Mouse (Mus musculus) thymus, postnatal 10 days (tissue): Measurements from ENCODE around the gene Nrip2.

Source experiments
- DNase-seq, 2 experiments: peaks; one replicate each; pipeline ENCODE4 v3.0.0; 2021; ENCODE audit warnings: low spot score in 2 of 2

Nrip2 gene

DNA sequence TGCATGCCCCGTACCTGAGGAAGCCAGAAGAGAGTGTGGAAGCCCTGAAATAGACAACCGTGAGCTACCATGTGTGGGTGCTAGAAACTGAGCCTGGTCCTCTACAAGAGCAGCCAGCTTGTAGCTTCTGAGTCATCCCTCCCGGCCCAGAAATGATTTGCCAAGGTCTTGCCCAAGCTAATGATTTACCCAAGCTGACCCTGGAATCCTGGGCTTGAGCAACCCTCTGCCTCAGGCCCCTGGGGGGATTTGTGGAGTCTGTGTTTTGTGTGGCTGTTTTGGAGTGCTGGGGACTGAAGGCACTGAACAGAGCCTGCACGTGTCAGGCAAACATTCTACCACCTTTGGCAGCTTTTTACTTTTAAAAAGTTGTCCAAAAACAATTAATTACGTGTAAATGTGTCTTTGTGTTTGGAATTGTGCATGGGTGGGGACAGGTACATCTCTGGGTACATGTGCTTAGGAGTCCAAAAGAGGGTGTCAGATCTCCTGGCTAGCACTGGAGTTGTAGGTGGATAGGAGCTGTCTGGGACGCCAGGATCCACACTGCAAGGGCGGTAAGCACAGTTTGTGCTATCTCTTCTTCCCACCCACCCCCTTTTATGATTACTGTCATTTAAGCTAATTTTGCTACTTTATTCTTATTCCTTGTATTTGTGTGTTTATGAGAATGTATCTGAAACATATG lies 1.4 kb upstream of the Nrip2 start:
- no peak for DNase-seq

DNA sequence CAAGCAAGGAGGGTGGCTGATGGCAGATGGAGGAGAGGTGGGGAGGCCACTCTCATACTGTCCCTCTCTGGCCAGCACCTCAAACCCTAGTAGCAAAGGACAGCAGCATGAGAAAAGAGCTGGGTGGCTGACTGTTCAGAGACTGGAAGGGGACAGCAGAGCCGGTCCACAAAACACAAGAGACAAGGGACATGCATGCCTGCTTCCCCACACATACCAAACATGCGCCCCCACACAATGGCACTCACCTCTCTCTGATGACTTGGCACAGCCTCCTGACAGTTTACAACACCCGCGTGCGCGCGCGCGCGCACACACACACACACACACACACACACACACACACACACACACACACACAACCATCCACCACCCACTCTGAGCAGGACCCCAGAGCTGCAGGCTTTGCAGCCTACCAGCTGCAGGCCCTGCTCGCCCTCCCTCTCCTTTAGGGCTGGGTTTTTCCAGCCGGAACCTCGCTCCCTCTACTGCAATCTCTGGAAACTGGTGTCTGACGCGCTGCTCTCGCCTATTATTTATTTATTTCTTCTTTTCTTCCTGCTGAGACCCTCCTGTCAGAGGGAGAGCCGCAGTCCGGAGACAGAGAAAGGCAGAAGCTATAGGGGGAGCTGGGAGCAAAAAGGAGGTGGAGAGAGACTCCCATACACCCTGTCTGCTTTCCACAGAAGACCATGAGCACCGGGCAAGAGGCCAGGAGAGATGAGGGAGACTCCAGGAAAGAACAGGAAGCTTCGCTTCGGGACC lies 507 bp downstream of the Nrip2 start:
- no peak for DNase-seq

- DNase-seq = no peak
These were observed 5.6 kb downstream of the Nrip2 start for GRCm38 (mm10) chr6:128404708-128405107.

- no peak for DNase-seq
These were observed 9.5 kb downstream of the Nrip2 start for GRCm38 (mm10) chr6:128408544-128409125.

DNA sequence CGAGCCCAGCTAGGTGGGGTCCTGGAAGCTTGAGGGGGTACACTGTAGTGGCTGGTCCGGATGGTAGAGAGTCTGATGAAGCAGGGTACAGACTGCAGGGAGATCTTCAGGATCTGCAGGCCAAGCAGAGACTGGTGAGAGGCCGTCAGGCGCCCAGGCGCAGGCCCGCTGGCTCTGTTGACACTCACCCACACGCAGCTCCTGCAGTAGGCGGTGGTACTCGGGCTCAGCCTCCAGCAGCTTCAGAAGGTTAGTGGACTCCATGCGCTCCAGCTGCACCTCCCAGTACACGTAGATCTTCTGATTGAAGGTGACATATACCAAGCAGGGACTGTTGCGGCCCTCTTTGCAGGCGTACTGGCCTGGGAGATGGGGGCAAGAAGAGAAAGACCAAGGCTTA lies 11.2 kb downstream of the Nrip2 start:
- DNase-seq = no peak

DNA sequence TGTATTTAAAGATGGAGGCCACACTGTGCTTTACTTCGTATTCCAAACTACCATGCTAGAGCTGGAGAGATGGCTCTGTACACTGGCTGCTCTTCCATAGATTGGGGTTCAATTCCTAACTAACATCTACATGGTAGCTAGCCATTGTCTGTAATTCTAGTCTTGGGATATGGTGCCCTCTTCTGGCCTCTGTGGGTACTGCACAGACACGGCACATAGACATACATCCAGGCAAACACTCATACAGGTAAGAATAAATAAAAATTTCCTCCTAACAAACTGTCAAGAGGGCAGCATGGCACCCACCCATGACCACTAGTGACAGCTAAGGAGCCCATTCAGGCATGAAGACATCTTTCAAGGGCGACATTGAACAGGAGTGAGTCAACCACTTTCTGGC lies 12.0 kb downstream of the Nrip2 start:
- peak; percentile 42 to 74 for DNase-seq

DNA sequence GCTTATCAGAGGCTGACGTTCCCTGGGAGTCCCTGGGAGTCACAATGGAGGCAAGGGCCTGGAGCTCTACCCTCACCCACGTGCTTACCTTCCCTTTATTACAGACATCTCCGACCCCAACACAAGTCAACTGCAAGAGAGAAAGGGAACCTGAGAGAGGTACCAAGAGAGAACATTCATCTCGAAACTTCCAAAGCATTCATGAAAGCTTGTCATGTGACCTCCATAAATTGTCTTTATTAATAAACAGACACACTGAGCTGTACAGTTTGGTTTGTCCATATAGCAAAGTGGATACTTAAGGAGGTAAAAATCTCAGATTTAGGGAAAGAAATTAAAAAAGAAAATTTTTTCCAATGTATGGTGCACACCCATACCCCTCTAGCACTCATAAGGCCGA lies 17.1 kb downstream of the Nrip2 start:
- no peak for DNase-seq

DNA sequence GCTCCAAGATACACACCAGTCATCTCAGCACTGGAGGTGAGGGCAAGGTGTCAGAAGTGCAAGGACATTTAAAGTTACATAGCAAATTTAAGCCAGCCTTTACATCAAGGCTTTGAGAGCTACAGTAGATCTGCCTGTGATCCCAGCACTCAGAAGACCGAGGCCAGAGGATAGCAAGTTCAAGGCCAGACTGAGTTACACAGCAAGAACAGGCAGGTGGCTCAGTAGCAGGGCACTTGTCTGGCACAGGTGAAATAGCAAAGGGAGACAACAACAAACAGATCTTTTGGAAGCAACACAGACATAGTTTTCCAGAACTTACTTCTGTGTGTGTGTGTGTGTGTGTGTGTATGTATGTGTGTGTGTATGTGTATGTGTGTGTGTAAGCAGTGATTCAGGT lies 19.0 kb downstream of the Nrip2 start:
- no peak for DNase-seq

DNA sequence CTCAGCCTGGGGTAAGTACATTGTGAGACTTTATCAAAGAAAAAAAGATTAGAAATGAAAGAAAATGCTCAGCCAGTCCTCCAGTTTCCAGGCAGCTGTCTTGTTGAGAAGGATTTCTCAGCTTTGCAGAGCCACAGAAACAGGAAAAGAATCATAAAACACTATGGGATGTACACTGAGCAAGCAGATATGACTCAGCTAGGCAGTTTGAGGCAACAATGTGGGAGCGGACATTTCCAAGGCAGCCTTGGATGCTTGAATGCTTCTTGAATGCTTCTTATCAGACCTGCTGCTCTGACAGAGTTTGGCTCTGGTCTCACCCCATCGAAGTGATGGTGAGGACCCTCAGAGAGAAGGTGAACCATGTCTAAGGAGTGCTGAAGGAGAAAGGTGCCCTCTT lies 21.9 kb downstream of the Nrip2 start:
- DNase-seq = no peak

- no peak for DNase-seq
These were observed 22.4 kb downstream of the Nrip2 start for GRCm38 (mm10) chr6:128421480-128421879.

- no peak for DNase-seq
These were observed 24.6 kb downstream of the Nrip2 start for GRCm38 (mm10) chr6:128423496-128424268.

DNA sequence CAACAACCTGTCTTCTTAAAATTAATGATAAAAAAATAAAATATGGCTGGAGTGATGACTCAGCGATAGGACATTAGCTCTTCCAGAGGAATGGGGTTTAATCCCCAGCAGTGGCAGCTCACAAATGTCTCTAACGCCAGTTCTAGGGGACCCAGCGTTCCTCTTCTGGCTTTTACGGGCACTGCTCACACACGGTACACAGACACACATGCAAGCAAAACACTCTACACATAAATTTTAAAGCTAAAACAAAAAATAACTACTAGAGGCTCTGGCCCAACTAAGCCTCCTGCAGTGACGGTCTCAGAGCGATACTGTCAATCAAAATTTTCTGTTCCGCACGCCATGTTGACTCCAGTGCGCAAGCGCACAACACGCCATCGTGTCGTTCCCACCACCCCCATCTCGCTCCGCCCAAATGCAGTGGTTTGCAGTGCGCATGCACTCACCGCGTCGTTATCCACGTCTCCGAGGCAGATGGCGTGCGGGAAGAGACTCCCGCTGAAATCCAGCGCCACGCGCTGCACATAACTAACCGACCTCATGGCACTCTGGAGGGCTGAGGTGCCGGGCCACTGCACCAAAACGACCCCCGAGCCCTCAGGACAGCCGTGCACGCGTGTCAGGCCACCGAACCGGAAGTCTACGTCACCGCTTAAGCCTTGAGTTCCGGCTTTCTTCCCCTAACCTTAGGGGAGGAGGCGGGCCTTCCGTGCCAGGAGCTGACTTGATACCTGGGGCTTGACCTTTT lies 25.3 kb downstream of the Nrip2 start, which contains the start of gene Itfg2:
TSS of gene Itfg2 (minus strand) at position 663 of the 751 bp plus-strand sequence.
- peak; percentile 92 to 93 for DNase-seq

GRCm38 (mm10) chr6:128425046-128425445 lies 25.9 kb downstream of the Nrip2 start:
- no peak for DNase-seq

DNA sequence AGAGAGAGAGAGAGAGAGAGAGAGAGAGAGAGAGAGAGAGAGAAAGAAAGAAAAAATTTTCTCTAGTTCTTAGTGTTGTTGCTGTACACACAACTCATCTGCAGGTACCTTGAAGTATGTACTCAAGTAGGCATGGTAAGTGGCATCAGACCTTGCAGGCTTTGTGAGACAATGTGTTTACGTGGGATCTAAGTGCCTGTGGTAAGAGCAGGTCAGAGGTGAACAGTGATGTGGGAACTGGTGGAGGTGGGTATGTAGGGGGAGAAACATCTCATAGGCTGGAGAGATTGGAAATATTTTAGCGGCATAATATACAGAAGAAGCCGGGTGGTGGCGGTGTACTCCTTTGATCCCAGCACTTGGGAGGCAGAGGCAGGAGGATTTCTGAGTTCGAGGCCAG lies 28.5 kb downstream of the Nrip2 start:
- no peak for DNase-seq

GRCm38 (mm10) chr6:128429300-128429699 lies 30.2 kb downstream of the Nrip2 start:
- no peak for DNase-seq

- DNase-seq = no peak
These were observed 30.7 kb downstream of the Nrip2 start for GRCm38 (mm10) chr6:128429826-128430225.

DNA sequence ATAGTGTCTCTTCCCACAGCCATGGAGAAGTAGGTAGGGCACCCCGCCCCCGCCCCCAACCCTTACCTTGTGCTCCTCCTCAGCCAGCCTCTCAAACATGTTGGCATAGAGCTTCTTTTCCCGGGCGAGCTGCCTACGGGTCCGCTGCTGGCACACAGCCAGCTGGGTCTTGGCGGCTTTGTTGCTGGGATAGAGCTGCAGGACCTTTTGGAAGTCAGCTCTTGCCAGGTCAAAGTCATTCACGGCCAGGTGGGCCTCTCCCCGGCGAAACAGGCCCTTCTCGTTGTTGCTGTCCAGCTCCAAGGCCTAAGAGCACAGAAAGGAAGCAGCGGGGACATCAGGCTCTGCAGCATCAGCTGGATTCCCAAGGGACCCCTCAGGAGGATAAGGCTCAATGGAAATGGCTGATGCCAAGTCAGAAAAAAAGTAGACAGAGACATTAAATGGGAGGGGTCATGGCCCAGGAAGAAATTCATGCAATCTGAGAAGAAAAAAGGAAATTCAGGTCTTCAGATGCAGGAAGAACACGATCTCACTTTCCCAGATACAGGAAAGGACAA lies 33.3 kb downstream of the Nrip2 start:
- DNase-seq = no peak

DNA sequence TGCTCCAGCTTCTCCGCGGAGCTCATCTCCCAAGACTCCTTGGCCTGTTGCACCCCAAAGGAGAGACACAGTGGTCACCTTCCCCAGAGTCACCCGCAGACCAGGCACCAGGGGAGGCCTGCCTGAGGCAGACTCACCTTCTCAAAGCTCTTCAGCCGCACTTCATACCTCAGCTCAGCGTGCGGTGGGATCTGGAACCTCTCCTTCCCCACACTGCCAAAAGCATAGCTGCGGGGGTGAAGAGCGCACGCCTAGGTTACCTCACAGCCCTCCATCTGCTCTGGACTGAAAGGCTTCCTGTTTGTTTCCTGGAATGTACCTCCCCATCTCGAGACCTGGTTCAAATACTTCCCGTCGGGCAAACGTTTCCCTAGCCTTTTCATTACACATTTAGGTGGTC lies 34.5 kb downstream of the Nrip2 start:
- DNase-seq = no peak

DNA sequence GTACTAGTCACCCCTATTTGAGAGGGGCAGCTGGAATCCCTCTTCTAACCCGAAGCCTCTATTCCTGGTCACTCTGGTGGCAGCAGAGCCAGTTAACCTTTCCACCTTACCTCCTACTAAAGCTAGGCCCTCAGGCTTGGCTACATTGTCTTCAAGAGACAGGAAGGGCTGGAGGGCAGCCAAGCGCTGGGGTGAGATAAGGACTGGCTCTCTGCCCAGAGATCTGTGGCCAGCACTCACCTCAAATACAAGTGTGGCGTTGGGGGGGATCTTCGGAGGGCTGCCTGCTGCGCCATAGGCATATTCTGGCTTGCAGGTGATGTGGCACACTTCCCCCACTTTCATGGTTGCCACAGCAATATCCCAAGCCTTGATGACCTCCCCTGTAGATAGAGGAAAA lies 36.4 kb downstream of the Nrip2 start:
- no peak for DNase-seq

- DNase-seq = no peak
These were observed 37.4 kb downstream of the Nrip2 start for GRCm38 (mm10) chr6:128436356-128437005.

- DNase-seq = no peak
These were observed 38.2 kb downstream of the Nrip2 start for GRCm38 (mm10) chr6:128437288-128437687.
